22 mouse cellular contexts compared by ENCODE assay signal in genomic region chr1:86306686-86307085, GRCm38 (mm10). TPM values are rescaled to one million over a fixed set of nuclear protein-coding genes. Genes with fewer than 3 reads are reported as not detected.
DNase-seq lines count a peak whose midpoint lies in the region; ATAC-seq and TF ChIP-seq lines count a peak whose summit lies in the region.
"Had no signal": no experiment of that assay in that cellular context is flagged by ENCODE, and none has a peak within 500 bp of the region (broad histone marks: within the 10 kb centered on the region; RNA-seq: fewer than 3 reads in every experiment).

No protein-coding gene starts in this region.

- peaks cover 17% of the 10 kb centered on the region for H3K4me1 ChIP-seq in heart, embryonic 12.5 days (replicated peaks)
- peaks cover 72% of the 10 kb centered on the region for H3K4me1 ChIP-seq in E14TG2a.4 (replicated peaks; ENCODE audit: low read depth, low read length)

- 0 out of 2 replicates have a peak, but pooled peaks cover 3% of the 10 kb centered on the region for H3K9me3 ChIP-seq in heart, embryonic 12.5 days (replicated peaks)
- no peaks in the 10 kb centered on the region for H3K9me3 ChIP-seq in E14TG2a.4 (ENCODE audit: low read length)
- H3K9me3 ChIP-seq: embryonic facial prominence, embryonic 13.5 days; forebrain, embryonic 12.5 days; hindbrain, embryonic 12.5 days had no signal

- TF ChIP-seq CTCF in E14TG2a.4 (conservative IDR thresholded peaks at IDR 0.05; ENCODE audit: low read length): no peak

- H3K4me3 ChIP-seq in heart, embryonic 12.5 days: no peak overlapping the region
- H3K4me3 ChIP-seq in E14TG2a.4 (replicated peaks; ENCODE audit: low read length): peak overlapping the region; percentile 96
- H3K4me3 ChIP-seq: embryonic facial prominence, embryonic 13.5 days; forebrain, embryonic 12.5 days; hindbrain, embryonic 12.5 days had no signal

- H3K36me3 ChIP-seq in heart, embryonic 12.5 days: no peaks in the 10 kb centered on the region
- peaks cover 42% of the 10 kb centered on the region for H3K36me3 ChIP-seq in E14TG2a.4 (ENCODE audit: insufficient read depth, low read length)
- H3K36me3 ChIP-seq: forebrain, embryonic 12.5 days; hindbrain, embryonic 12.5 days had no signal

- H3K4me2 ChIP-seq in heart, embryonic 12.5 days: no peak overlapping the region
- H3K4me2 ChIP-seq: embryonic facial prominence, embryonic 13.5 days; forebrain, embryonic 12.5 days; hindbrain, embryonic 12.5 days had no signal

- 72% methylated on average over 3 of the region's 3 CpGs for WGBS in heart, embryonic 12.5 days

- H3K9ac ChIP-seq in heart, embryonic 12.5 days: no peak overlapping the region
- H3K9ac ChIP-seq: embryonic facial prominence, embryonic 13.5 days; forebrain, embryonic 12.5 days; forebrain, postnatal 0 days; hindbrain, embryonic 12.5 days had no signal

- no peak overlapping the region for H3K27ac ChIP-seq in heart, embryonic 12.5 days (ENCODE audit: poor library complexity, severe bottlenecking)
- H3K27ac ChIP-seq: embryonic facial prominence, embryonic 13.5 days; forebrain, embryonic 12.5 days; hindbrain, embryonic 12.5 days had no signal

- no peak for DNase-seq in heart, adult 9 months (ENCODE audit: low spot score in 2 of 2)
- peak; percentile 56 to 57 for DNase-seq in kidney, adult 8-10 months
- DNase-seq in kidney, postnatal 14 days: peak; percentile 70
- DNase-seq in right cerebral cortex, postnatal 14 days: no peak
- no peak for DNase-seq in testis, postnatal 10 days (ENCODE audit: low spot score)
- DNase-seq: adrenal gland, postnatal 10 days; B cell, adult 2 months; cerebellum, adult 11-12 months; cerebellum, adult 9-10 months; cerebellum, postnatal 25 days; forebrain, postnatal 0 days; gastrocnemius, postnatal 25 days; heart, postnatal 10 days; heart, postnatal 4 days had no signal

- H3K27me3 ChIP-seq in heart, embryonic 12.5 days (replicated peaks): peaks cover 59% of the 10 kb centered on the region
- H3K27me3 ChIP-seq in E14TG2a.4 (ENCODE audit: insufficient read depth, low read length): no peaks in the 10 kb centered on the region

- 0 out of 2 replicates have a peak, but pooled peaks have one; percentile 4 for ATAC-seq in heart, embryonic 12.5 days (ENCODE audit: insufficient number of reproducible peaks, low FRiP score)
- ATAC-seq in activated CD4-positive, CD25-positive, alpha-beta regulatory T cell, adult 4 months: no peak
- ATAC-seq: CD4-positive, CD25-positive, alpha-beta regulatory T cell, adult 4 months; forebrain, postnatal 0 days; hindbrain, embryonic 16.5 days had no signal

RNA-seq across cellular contexts. Expression of gene B3gnt7, which starts 4.1 kb away (rescaled TPM):
- 6.3 and 7.1 TPM in 2 replicates for polyA plus RNA-seq in heart, embryonic 12.5 days (2016; fragmentation: Nextera tagmentation; extraction: Ambion mirVana)
- polyA plus RNA-seq in activated CD4-positive, CD25-positive, alpha-beta regulatory T cell, adult 4 months (2017; shearing (Covaris generic)): under 1 TPM in 1 of 2 experiments, not detected in 1; 0.18 TPM
- polyA plus RNA-seq: CD4-positive, CD25-positive, alpha-beta regulatory T cell, adult 4 months had no signal

RNA-seq across cellular contexts. Expression of gene Ncl, which starts 52.5 kb away (rescaled TPM):
- polyA plus RNA-seq in heart, embryonic 12.5 days (2016; fragmentation: Nextera tagmentation; extraction: Ambion mirVana): 331 and 337 TPM in 2 replicates
- polyA plus RNA-seq in activated CD4-positive, CD25-positive, alpha-beta regulatory T cell, adult 4 months (2017; shearing (Covaris generic)): 100 to 1,000 TPM; 383 to 392 TPM

Comparison
In these comparisons a context has a peak if more than half of its experiments do, and no peak if none do; other contexts are left out.
1. DNase-seq: peak in kidney, adult 8-10 months (2 of 2) and kidney, postnatal 14 days (single experiment); none in heart, adult 9 months (0 of 2), right cerebral cortex, postnatal 14 days (single experiment) and testis, postnatal 10 days (single experiment).